Mouse (Mus musculus) heart, adult 10 weeks (tissue): ENCODE data around the gene Krtap4-6. TPM values are rescaled to one million over a fixed set of nuclear protein-coding genes. Genes with fewer than 3 reads are reported as not detected.

Source experiments
- polyA plus RNA-seq: library from polyadenylated mRNA; stranded (reverse); fragments of 350-450 nt; fragmentation: Illumina TruSeq; extraction: RNeasy Lipid Tissue Mini Kit (QIAGEN cat#74804); gene quantifications from one replicate; pipeline ENCODE4 v1.2.3, GENCODE M21; 2014; ENCODE audit warnings: low read depth, low replicate concordance

Gene Krtap4-6
- polyA plus RNA-seq: not detected

GRCm38 (mm10) chr11:99665860-99666259 is at the start of gene Krtap4-6:
Gene Krtap4-6 (minus strand): TSS chr11:99665960.

GRCm38 (mm10) chr11:99690463-99690862 is 24.7 kb upstream of the Krtap4-6 start, which contains the start of gene Gm14190:
Gene Gm14190 (minus strand): TSS chr11:99690740.

GRCm38 (mm10) chr11:99658467-99659010 is 7.2 kb downstream of the Krtap4-6 start, which contains the start of gene Gm11563:
Gene Gm11563 (minus strand): TSS chr11:99658960.

GRCm38 (mm10) chr11:99650136-99650535 is 15.6 kb downstream of the Krtap4-6 start, which contains the start of gene Gm11555:
Gene Gm11555 (minus strand): TSS chr11:99650236.

GRCm38 (mm10) chr11:99643635-99644139 is 22.1 kb downstream of the Krtap4-6 start, which contains the start of gene Krtap4-7:
Gene Krtap4-7 (minus strand): TSS chr11:99644089.

GRCm38 (mm10) chr11:99634653-99635134 is 31.1 kb downstream of the Krtap4-6 start, which contains the start of gene Krtap4-2:
Gene Krtap4-2 (minus strand): TSS chr11:99635084.

GRCm38 (mm10) chr11:99628138-99628537 is 37.6 kb downstream of the Krtap4-6 start, which contains the start of gene Krtap4-1:
Gene Krtap4-1 (minus strand): TSS chr11:99628238.

GRCm38 (mm10) chr11:99620335-99620734 is 45.4 kb downstream of the Krtap4-6 start, which contains the start of gene Gm11562:
Gene Gm11562 (minus strand): TSS chr11:99620435.

Other genes starting within 250 kb of the Krtap4-6 start
- not detected for gene Krt12, start 243.7 kb downstream of the Krtap4-6 start, polyA plus RNA-seq
- 0.31 TPM for gene Krt20, start 227.8 kb downstream of the Krtap4-6 start, polyA plus RNA-seq
- not detected for gene Krt23, start 172.8 kb downstream of the Krtap4-6 start, polyA plus RNA-seq
- gene Krt39, start 144.6 kb downstream of the Krtap4-6 start, polyA plus RNA-seq: not detected
- not detected for gene Krt40, start 122.8 kb downstream of the Krtap4-6 start, polyA plus RNA-seq
- not detected for gene Krtap3-3, start 115.1 kb downstream of the Krtap4-6 start, polyA plus RNA-seq
- not detected for gene Krtap3-2, start 109.1 kb downstream of the Krtap4-6 start, polyA plus RNA-seq
- gene Gm11939, start 106.5 kb downstream of the Krtap4-6 start, polyA plus RNA-seq: not detected
- gene Krtap3-1, start 99.3 kb downstream of the Krtap4-6 start, polyA plus RNA-seq: not detected
- not detected for gene Krtap1-5, start 84.9 kb downstream of the Krtap4-6 start, polyA plus RNA-seq
- gene Krtap1-4, start 82.3 kb downstream of the Krtap4-6 start, polyA plus RNA-seq: not detected
- not detected for gene Krtap1-3, start 74.6 kb downstream of the Krtap4-6 start, polyA plus RNA-seq
- not detected for gene Krtap9-3, start 67.9 kb downstream of the Krtap4-6 start, polyA plus RNA-seq
- not detected for gene Gm11938, start 62.7 kb downstream of the Krtap4-6 start, polyA plus RNA-seq
- gene Gm11937, start 55.8 kb downstream of the Krtap4-6 start, polyA plus RNA-seq: not detected
- gene Krtap2-4, start 51.1 kb downstream of the Krtap4-6 start, polyA plus RNA-seq: not detected
- not detected for gene Gm11562, start 45.5 kb downstream of the Krtap4-6 start, polyA plus RNA-seq
- gene Krtap4-1, start 37.7 kb downstream of the Krtap4-6 start, polyA plus RNA-seq: not detected
- gene Krtap4-2, start 30.9 kb downstream of the Krtap4-6 start, polyA plus RNA-seq: not detected
- not detected for gene Krtap4-7, start 21.9 kb downstream of the Krtap4-6 start, polyA plus RNA-seq
- not detected for gene Gm11555, start 15.7 kb downstream of the Krtap4-6 start, polyA plus RNA-seq
- not detected for gene Gm11563, start 7.0 kb downstream of the Krtap4-6 start, polyA plus RNA-seq
- gene Gm14190, start 24.8 kb upstream of the Krtap4-6 start, polyA plus RNA-seq: not detected
- gene Gm14180, start 68.3 kb upstream of the Krtap4-6 start, polyA plus RNA-seq: not detected
- not detected for gene Gm11595, start 107.0 kb upstream of the Krtap4-6 start, polyA plus RNA-seq
- not detected for gene Krtap4-8, start 114.7 kb upstream of the Krtap4-6 start, polyA plus RNA-seq
- gene Krtap4-9, start 119.2 kb upstream of the Krtap4-6 start, polyA plus RNA-seq: not detected
- gene Gm11596, start 127.5 kb upstream of the Krtap4-6 start, polyA plus RNA-seq: not detected
- gene Gm11569, start 133.0 kb upstream of the Krtap4-6 start, polyA plus RNA-seq: not detected
- not detected for gene Gm11554, start 138.5 kb upstream of the Krtap4-6 start, polyA plus RNA-seq
- not detected for gene Krtap4-13, start 143.9 kb upstream of the Krtap4-6 start, polyA plus RNA-seq
- gene Gm11564, start 149.7 kb upstream of the Krtap4-6 start, polyA plus RNA-seq: not detected
- not detected for gene 2300003K06Rik, start 172.1 kb upstream of the Krtap4-6 start, polyA plus RNA-seq
- not detected for gene Krtap4-16, start 185.6 kb upstream of the Krtap4-6 start, polyA plus RNA-seq
- not detected for gene Gm11568, start 192.0 kb upstream of the Krtap4-6 start, polyA plus RNA-seq
- not detected for gene Gm11559, start 198.5 kb upstream of the Krtap4-6 start, polyA plus RNA-seq
- gene Krtap9-1, start 207.4 kb upstream of the Krtap4-6 start, polyA plus RNA-seq: not detected
- not detected for gene Gm11567, start 213.2 kb upstream of the Krtap4-6 start, polyA plus RNA-seq
- gene Krtap31-1, start 242.0 kb upstream of the Krtap4-6 start, polyA plus RNA-seq: not detected
- gene Gm11565, start 248.8 kb upstream of the Krtap4-6 start, polyA plus RNA-seq: not detected